Mouse (Mus musculus) heart, embryonic 16.5 days (tissue): ENCODE measurements at regions not wholly inside any gene's neighbourhood (a gene's known extent, or its start where the extent isn't known, plus 50 kb on each side); places are given as distances from the start of the nearest gene placed in this dataset.
A peak's percentile ranks its signal among the peaks of the same experiment; 100 is the strongest.

Source experiments
- ATAC-seq: fragments of 200-750 bp; cut with Nextera tagmentation; replicated peaks from 2 replicates; pipeline ENCODE4 v1.8.0; 2017; ENCODE audit warnings: moderate number of reproducible peaks; ENCODE audit not compliant: insufficient read depth, low FRiP score; ENCODE audit errors: extremely low read depth
- H3K27ac ChIP-seq: fragments of 300-500 bp; sonication (generic); 2 replicates; pipeline ENCODE4 v1.5.1; 2014; ENCODE audit warnings: mild to moderate bottlenecking, low read length, control low read depth, moderate library complexity
- H3K27me3 ChIP-seq: fragments of 300-500 bp; sonication (generic); 2 replicates; pipeline ENCODE4 v1.6.1; 2014; ENCODE audit warnings: low read length, mixed read lengths; ENCODE audit not compliant: control insufficient read depth, insufficient read depth
- H3K36me3 ChIP-seq: fragments of 300-500 bp; sonication (generic); 2 replicates; pipeline ENCODE4 v1.6.1; 2014; ENCODE audit not compliant: control insufficient read depth, insufficient read depth
- H3K4me1 ChIP-seq: fragments of 300-500 bp; sonication (generic); 2 replicates; pipeline ENCODE4 v1.6.1; 2014; ENCODE audit warnings: low read length, mixed read lengths; ENCODE audit not compliant: control insufficient read depth, insufficient read depth
- H3K4me2 ChIP-seq: fragments of 300-500 bp; sonication (generic); 2 replicates; pipeline ENCODE4 v1.6.1; 2014; ENCODE audit warnings: low read depth, mild to moderate bottlenecking, control low read depth, low read length
- H3K4me3 ChIP-seq: fragments of 300-500 bp; sonication (generic); 2 replicates; pipeline ENCODE4 v1.5.1; 2014; ENCODE audit warnings: mild to moderate bottlenecking, control low read depth, low read length
- H3K9ac ChIP-seq: fragments of 300-500 bp; sonication (generic); 2 replicates; pipeline ENCODE4 v1.6.1; 2014; ENCODE audit warnings: low read length, control low read depth
- H3K9me3 ChIP-seq: fragments of 300-500 bp; sonication (generic); replicated peaks from 2 replicates; pipeline ENCODE4 v1.6.1; 2016; ENCODE audit warnings: low read length; ENCODE audit not compliant: control insufficient read depth
- WGBS: fragments of 180-500 bp; shearing (Covaris S2); extraction: QIAGEN DNeasy Blood & Tissue Kit; methylation state at CpG from one replicate; pipeline ENCODE4 v1.1.7; 2014; 5-methylcytosine and 5-hydroxymethylcytosine counted together

- no peaks in the 10 kb centered on the region for H3K36me3 ChIP-seq
- ATAC-seq, result peak; percentile 49; the same call in 1 of the 2 replicates
- no peaks in the 10 kb centered on the region for H3K27me3 ChIP-seq
- H3K27ac ChIP-seq, result no peak overlapping the region
- no peak overlapping the region for H3K9ac ChIP-seq
- H3K4me3 ChIP-seq, result no peak overlapping the region
- H3K9me3 ChIP-seq, result no peaks in the 10 kb centered on the region
- 40% methylated on average over 5 of the region's 5 CpGs for WGBS
- no peak overlapping the region for H3K4me2 ChIP-seq
- H3K4me1 ChIP-seq, result peaks cover 11% of the 10 kb centered on the region
Measured at GRCm38 (mm10) chr7:115366910-115367309, 623.4 kb downstream of the Insc start.

- no peak for ATAC-seq
- no peak overlapping the region for H3K4me2 ChIP-seq
- H3K9me3 ChIP-seq, result no peaks in the 10 kb centered on the region
- peaks cover 17% of the 10 kb centered on the region for H3K4me1 ChIP-seq
- no peaks in the 10 kb centered on the region for H3K36me3 ChIP-seq
- no peaks in the 10 kb centered on the region for H3K27me3 ChIP-seq
- H3K4me3 ChIP-seq, result no peak overlapping the region
- WGBS, result 75% methylated on average over 9 of the region's 9 CpGs
- no peak overlapping the region for H3K9ac ChIP-seq
- no peak overlapping the region for H3K27ac ChIP-seq
Measured at GRCm38 (mm10) chr7:115371143-115371542, 627.6 kb downstream of the Insc start.

- no peak for ATAC-seq
- Histone ChIP-seq H3K9me3 (no peaks in the 10 kb centered on the region), H3K36me3 (no peaks in the 10 kb centered on the region), H3K9ac (no peak overlapping the region), H3K27me3 (no peaks in the 10 kb centered on the region), H3K4me3 (no peak overlapping the region), H3K27ac (no peak overlapping the region), H3K4me2 (no peak overlapping the region), H3K4me1 (peaks cover 11% of the 10 kb centered on the region)
- 86% methylated on average over 2 of the region's 2 CpGs for whole genome bisulfite sequencing
Measured at GRCm38 (mm10) chr7:115372921-115373320, 629.4 kb downstream of the Insc start.

- Histone ChIP-seq H3K9ac (no peak overlapping the region), H3K4me2 (no peak overlapping the region), H3K36me3 (no peaks in the 10 kb centered on the region), H3K9me3 (no peaks in the 10 kb centered on the region), H3K4me1 (peaks cover 14% of the 10 kb centered on the region), H3K27me3 (no peaks in the 10 kb centered on the region), H3K27ac (no peak overlapping the region), H3K4me3 (no peak overlapping the region)
- WGBS, result 36% methylated on average over 8 of the region's 8 CpGs
- peak; percentile 42 for ATAC-seq
Measured at GRCm38 (mm10) chr7:115373781-115374533, 630.5 kb downstream of the Insc start.

- Histone ChIP-seq H3K4me2 (no peak overlapping the region), H3K4me1 (peaks cover 27% of the 10 kb centered on the region), H3K9me3 (no peaks in the 10 kb centered on the region), H3K9ac (no peak overlapping the region), H3K27me3 (no peaks in the 10 kb centered on the region), H3K27ac (no peak overlapping the region), H3K4me3 (no peak overlapping the region), H3K36me3 (no peaks in the 10 kb centered on the region)
- WGBS, result 67% methylated on average over 4 of the region's 4 CpGs
- no peak for ATAC-seq
Measured at GRCm38 (mm10) chr7:115376067-115376466, 632.6 kb downstream of the Insc start.

- WGBS, result 71% methylated on average over 3 of the region's 3 CpGs
- H3K4me3 ChIP-seq, result no peak overlapping the region
- H3K27ac ChIP-seq, result no peak overlapping the region
- peaks cover 32% of the 10 kb centered on the region for H3K4me1 ChIP-seq
- H3K27me3 ChIP-seq, result no peaks in the 10 kb centered on the region
- H3K9ac ChIP-seq, result no peak overlapping the region
- no peak overlapping the region for H3K4me2 ChIP-seq
- H3K36me3 ChIP-seq, result no peaks in the 10 kb centered on the region
- ATAC-seq, result no peak
- H3K9me3 ChIP-seq, result no peaks in the 10 kb centered on the region
Measured at GRCm38 (mm10) chr7:115378836-115379235, 635.3 kb downstream of the Insc start.

- no peaks in the 10 kb centered on the region for H3K36me3 ChIP-seq
- WGBS, result 24% methylated on average over 7 of the region's 7 CpGs
- H3K9ac ChIP-seq, result no peak overlapping the region
- H3K4me2 ChIP-seq, result no peak overlapping the region
- peak overlapping the region; percentile 64 for H3K27ac ChIP-seq
- peaks cover 25% of the 10 kb centered on the region for H3K4me1 ChIP-seq
- H3K4me3 ChIP-seq, result no peak overlapping the region
- H3K27me3 ChIP-seq, result no peaks in the 10 kb centered on the region
- peak; percentile 76; the same call in 1 of the 2 replicates for ATAC-seq
- H3K9me3 ChIP-seq, result no peaks in the 10 kb centered on the region
Measured at GRCm38 (mm10) chr7:115379600-115379999, 636.1 kb downstream of the Insc start.

- H3K9me3 ChIP-seq, result no peaks in the 10 kb centered on the region
- H3K9ac ChIP-seq, result no peak overlapping the region
- H3K4me2 ChIP-seq, result no peak overlapping the region
- H3K27me3 ChIP-seq, result no peaks in the 10 kb centered on the region
- ATAC-seq, result no peak
- no peak overlapping the region for H3K27ac ChIP-seq
- no peak overlapping the region for H3K4me3 ChIP-seq
- H3K36me3 ChIP-seq, result no peaks in the 10 kb centered on the region
- H3K4me1 ChIP-seq, result peaks cover 21% of the 10 kb centered on the region
- WGBS, result 49% methylated on average over 8 of the region's 8 CpGs
Measured at GRCm38 (mm10) chr7:115380989-115381610, 637.6 kb downstream of the Insc start.

- H3K4me1 ChIP-seq, result peaks cover 21% of the 10 kb centered on the region
- no peaks in the 10 kb centered on the region for H3K9me3 ChIP-seq
- no peak overlapping the region for H3K27ac ChIP-seq
- no peak overlapping the region for H3K4me3 ChIP-seq
- H3K36me3 ChIP-seq, result no peaks in the 10 kb centered on the region
- no peaks in the 10 kb centered on the region for H3K27me3 ChIP-seq
- no peak overlapping the region for H3K4me2 ChIP-seq
- ATAC-seq, result no peak
- no peak overlapping the region for H3K9ac ChIP-seq
- 64% methylated on average over 2 of the region's 2 CpGs for WGBS
Measured at GRCm38 (mm10) chr7:115382876-115383275, 639.4 kb downstream of the Insc start.
